15 mouse cellular contexts compared by ENCODE assay signal in genomic region chr5:36750119-36751078, GRCm38 (mm10). TPM values are rescaled to one million over a fixed set of nuclear protein-coding genes. Genes with fewer than 3 reads are reported as not detected.
DNase-seq lines count a peak whose midpoint lies in the region; ATAC-seq and TF ChIP-seq lines count a peak whose summit lies in the region.
"Had no signal": no experiment of that assay in that cellular context is flagged by ENCODE, and none has a peak within 500 bp of the region (broad histone marks: within the 10 kb centered on the region; RNA-seq: fewer than 3 reads in every experiment).

No protein-coding gene starts in this region.

- WGBS in hindbrain, postnatal 0 days: 75% methylated on average over 9 of the region's 9 CpGs
- whole genome bisulfite sequencing in hindbrain, embryonic 12.5 days: 76% methylated on average over 9 of the region's 9 CpGs
- 72% methylated on average over 9 of the region's 9 CpGs for WGBS in stomach, postnatal 0 days

- no peak for TF ChIP-seq EP300 in stomach, postnatal 0 days (optimal IDR thresholded peaks at IDR 0.05)

- no peaks in the 10 kb centered on the region for H3K36me3 ChIP-seq in hindbrain, postnatal 0 days (ENCODE audit: insufficient read depth, low read length)
- H3K36me3 ChIP-seq in hindbrain, embryonic 12.5 days: no peaks in the 10 kb centered on the region
- H3K36me3 ChIP-seq in stomach, postnatal 0 days (ENCODE audit: control insufficient read depth, insufficient read depth, low read length): no peaks in the 10 kb centered on the region; the same call in 1 of the 2 replicates
- H3K36me3 ChIP-seq: lung, embryonic 15.5 days had no signal

- no peak overlapping the region for H3K27ac ChIP-seq in hindbrain, postnatal 0 days
- no peak overlapping the region for H3K27ac ChIP-seq in hindbrain, embryonic 12.5 days
- no peak overlapping the region for H3K27ac ChIP-seq in stomach, postnatal 0 days (replicated peaks)
- H3K27ac ChIP-seq: hindbrain, embryonic 14.5 days; lung, embryonic 15.5 days had no signal

- no peak for DNase-seq in hindbrain, postnatal 0 days (ENCODE audit: low spot score)
- peak; percentile 22 for DNase-seq in thymus, postnatal 0 days (ENCODE audit: low spot score)
- no peak for DNase-seq in thymus, postnatal 36 days
- DNase-seq in brain, embryonic 14.5 days (ENCODE audit: low read depth): no peak
- no peak for DNase-seq in stomach, postnatal 0 days (ENCODE audit: low spot score)
- DNase-seq in right cerebral cortex, postnatal 10 days (ENCODE audit: low spot score in 2 of 2): no peak
- DNase-seq: adrenal gland, postnatal 10 days; cerebellum, adult 8-10 months; kidney, postnatal 10 days; thymus, postnatal 4 days had no signal

- H3K4me2 ChIP-seq in hindbrain, postnatal 0 days (ENCODE audit: low read depth, low read length): no peak overlapping the region
- H3K4me2 ChIP-seq in hindbrain, embryonic 12.5 days (replicated peaks): no peak overlapping the region
- H3K4me2 ChIP-seq in stomach, postnatal 0 days (replicated peaks; ENCODE audit: low read depth): no peak overlapping the region
- H3K4me2 ChIP-seq: heart, embryonic 11.5 days; hindbrain, embryonic 14.5 days; lung, embryonic 15.5 days had no signal

- no peak overlapping the region for H3K4me3 ChIP-seq in hindbrain, postnatal 0 days (ENCODE audit: low read length)
- no peak overlapping the region for H3K4me3 ChIP-seq in hindbrain, embryonic 12.5 days
- no peak overlapping the region for H3K4me3 ChIP-seq in stomach, postnatal 0 days (ENCODE audit: low read depth, low read length)
- H3K4me3 ChIP-seq: lung, embryonic 15.5 days had no signal

- ATAC-seq in hindbrain, postnatal 0 days: no peak
- no peak for ATAC-seq in hindbrain, embryonic 12.5 days (ENCODE audit: low FRiP score)
- ATAC-seq in stomach, postnatal 0 days (ENCODE audit: low FRiP score, low TSS enrichment): no peak
- ATAC-seq in erythroblast, adult 5-6 weeks (replicated peaks; ENCODE audit: low FRiP score, poor library complexity, severe bottlenecking): no peak

- peak; percentile 50 for TF ChIP-seq CTCF in hindbrain, postnatal 0 days (IDR thresholded peaks at IDR 0.05; ENCODE audit: low read depth)
- TF ChIP-seq CTCF in brain, embryonic 14.5 days (IDR thresholded peaks at IDR 0.05; ENCODE audit: borderline replicate concordance, extremely low read depth, insufficient read depth, insufficient read length): peak; percentile 25; the same call in 1 of the 2 replicates
- peak; percentile 65 for TF ChIP-seq CTCF in stomach, postnatal 0 days (IDR thresholded peaks at IDR 0.05; ENCODE audit: low read depth)

- no peaks in the 10 kb centered on the region for H3K27me3 ChIP-seq in hindbrain, postnatal 0 days (ENCODE audit: insufficient read depth, low read length)
- 0 out of 2 replicates have a peak, but pooled peaks cover 4% of the 10 kb centered on the region for H3K27me3 ChIP-seq in hindbrain, embryonic 12.5 days
- no peaks in the 10 kb centered on the region for H3K27me3 ChIP-seq in stomach, postnatal 0 days (ENCODE audit: control insufficient read depth, insufficient read depth, low read length)
- H3K27me3 ChIP-seq: lung, embryonic 15.5 days had no signal

- H3K9ac ChIP-seq in hindbrain, postnatal 0 days (replicated peaks; ENCODE audit: low read length): no peak overlapping the region
- no peak overlapping the region for H3K9ac ChIP-seq in hindbrain, embryonic 12.5 days
- H3K9ac ChIP-seq in stomach, postnatal 0 days (ENCODE audit: low read length): no peak overlapping the region
- H3K9ac ChIP-seq: hindbrain, embryonic 14.5 days; lung, embryonic 15.5 days had no signal

- no peaks in the 10 kb centered on the region for H3K9me3 ChIP-seq in hindbrain, postnatal 0 days (ENCODE audit: low read length)
- no peaks in the 10 kb centered on the region for H3K9me3 ChIP-seq in hindbrain, embryonic 12.5 days (replicated peaks)
- H3K9me3 ChIP-seq in stomach, postnatal 0 days (ENCODE audit: control insufficient read depth, low read length): no peaks in the 10 kb centered on the region
- H3K9me3 ChIP-seq: lung, embryonic 15.5 days had no signal

- peaks cover 10% of the 10 kb centered on the region for H3K4me1 ChIP-seq in hindbrain, postnatal 0 days (ENCODE audit: insufficient read depth, low read length)
- H3K4me1 ChIP-seq in hindbrain, embryonic 12.5 days: peaks cover 17% of the 10 kb centered on the region
- H3K4me1 ChIP-seq in stomach, postnatal 0 days (replicated peaks; ENCODE audit: control insufficient read depth, insufficient read depth): no peaks in the 10 kb centered on the region

- TF ChIP-seq POLR2A in brain, embryonic 14.5 days (IDR thresholded peaks at IDR 0.05; ENCODE audit: borderline replicate concordance, extremely low read depth, insufficient read depth, insufficient read length, poor library complexity, severe bottlenecking): no peak

RNA-seq across cellular contexts. Expression of gene Bloc1s4, which starts 1.9 kb away (rescaled TPM):
- total RNA-seq in hindbrain, postnatal 0 days (2014; rRNA removed): 19.7 and 29.1 TPM in 2 replicates
- 28.9 and 32.0 TPM in 2 replicates for polyA plus RNA-seq in hindbrain, postnatal 0 days (2015; fragmentation: Nextera tagmentation; extraction: Ambion mirVana)
- polyA plus RNA-seq in hindbrain, embryonic 12.5 days (2016; fragmentation: Nextera tagmentation; extraction: Ambion mirVana): 28.0 and 29.2 TPM in 2 replicates
- polyA plus RNA-seq in thymus, postnatal 0 days (2015; fragmentation: Nextera tagmentation; extraction: Ambion mirVana): 37.3 and 42.2 TPM in 2 replicates
- 22.9 and 34.5 TPM in 2 replicates for polyA plus RNA-seq in brain, embryonic 14.5 days (2012; rRNA removed)
- 21.4 and 22.2 TPM in 2 replicates for polyA plus RNA-seq in stomach, postnatal 0 days (2015; fragmentation: Nextera tagmentation; extraction: Ambion mirVana)
- total RNA-seq in erythroblast, adult 5-6 weeks (2015; ENCODE audit: low replicate concordance): 2.3 TPM in 2 replicates
- total RNA-seq in erythroblast, adult 5-6 weeks (2017; ENCODE audit: low replicate concordance): 8.3 and 10.0 TPM in 2 replicates

RNA-seq across cellular contexts. Expression of gene Mrfap1, which starts 46.2 kb away (rescaled TPM):
- total RNA-seq in hindbrain, postnatal 0 days (2014; rRNA removed): 278 and 298 TPM in 2 replicates
- polyA plus RNA-seq in hindbrain, postnatal 0 days (2015; fragmentation: Nextera tagmentation; extraction: Ambion mirVana): 443 and 477 TPM in 2 replicates
- polyA plus RNA-seq in hindbrain, embryonic 12.5 days (2016; fragmentation: Nextera tagmentation; extraction: Ambion mirVana): 495 and 532 TPM in 2 replicates
- polyA plus RNA-seq in thymus, postnatal 0 days (2015; fragmentation: Nextera tagmentation; extraction: Ambion mirVana): 322 and 329 TPM in 2 replicates
- polyA plus RNA-seq in brain, embryonic 14.5 days (2012; rRNA removed): 169 and 202 TPM in 2 replicates
- 310 and 322 TPM in 2 replicates for polyA plus RNA-seq in stomach, postnatal 0 days (2015; fragmentation: Nextera tagmentation; extraction: Ambion mirVana)
- total RNA-seq in erythroblast, adult 5-6 weeks (2015; ENCODE audit: low replicate concordance): 59.8 and 66.9 TPM in 2 replicates
- 68.3 and 88.4 TPM in 2 replicates for total RNA-seq in erythroblast, adult 5-6 weeks (2017; ENCODE audit: low replicate concordance)

RNA-seq across cellular contexts. Expression of gene D5Ertd579e, which starts 54.6 kb away (rescaled TPM):
- 56.2 and 64.6 TPM in 2 replicates for total RNA-seq in hindbrain, postnatal 0 days (2014; rRNA removed)
- 31.0 and 32.2 TPM in 2 replicates for polyA plus RNA-seq in hindbrain, postnatal 0 days (2015; fragmentation: Nextera tagmentation; extraction: Ambion mirVana)
- polyA plus RNA-seq in hindbrain, embryonic 12.5 days (2016; fragmentation: Nextera tagmentation; extraction: Ambion mirVana): 41.8 and 43.3 TPM in 2 replicates
- polyA plus RNA-seq in thymus, postnatal 0 days (2015; fragmentation: Nextera tagmentation; extraction: Ambion mirVana): 20.9 and 27.1 TPM in 2 replicates
- 34.8 and 58.3 TPM in 2 replicates for polyA plus RNA-seq in brain, embryonic 14.5 days (2012; rRNA removed)
- polyA plus RNA-seq in stomach, postnatal 0 days (2015; fragmentation: Nextera tagmentation; extraction: Ambion mirVana): 21.5 and 22.7 TPM in 2 replicates
- 121 and 122 TPM in 2 replicates for total RNA-seq in erythroblast, adult 5-6 weeks (2015; ENCODE audit: low replicate concordance)
- 221 and 226 TPM in 2 replicates for total RNA-seq in erythroblast, adult 5-6 weeks (2017; ENCODE audit: low replicate concordance)
